Mouse (Mus musculus): ENCODE data around the gene Ppox.

Ppox gene

DNA sequence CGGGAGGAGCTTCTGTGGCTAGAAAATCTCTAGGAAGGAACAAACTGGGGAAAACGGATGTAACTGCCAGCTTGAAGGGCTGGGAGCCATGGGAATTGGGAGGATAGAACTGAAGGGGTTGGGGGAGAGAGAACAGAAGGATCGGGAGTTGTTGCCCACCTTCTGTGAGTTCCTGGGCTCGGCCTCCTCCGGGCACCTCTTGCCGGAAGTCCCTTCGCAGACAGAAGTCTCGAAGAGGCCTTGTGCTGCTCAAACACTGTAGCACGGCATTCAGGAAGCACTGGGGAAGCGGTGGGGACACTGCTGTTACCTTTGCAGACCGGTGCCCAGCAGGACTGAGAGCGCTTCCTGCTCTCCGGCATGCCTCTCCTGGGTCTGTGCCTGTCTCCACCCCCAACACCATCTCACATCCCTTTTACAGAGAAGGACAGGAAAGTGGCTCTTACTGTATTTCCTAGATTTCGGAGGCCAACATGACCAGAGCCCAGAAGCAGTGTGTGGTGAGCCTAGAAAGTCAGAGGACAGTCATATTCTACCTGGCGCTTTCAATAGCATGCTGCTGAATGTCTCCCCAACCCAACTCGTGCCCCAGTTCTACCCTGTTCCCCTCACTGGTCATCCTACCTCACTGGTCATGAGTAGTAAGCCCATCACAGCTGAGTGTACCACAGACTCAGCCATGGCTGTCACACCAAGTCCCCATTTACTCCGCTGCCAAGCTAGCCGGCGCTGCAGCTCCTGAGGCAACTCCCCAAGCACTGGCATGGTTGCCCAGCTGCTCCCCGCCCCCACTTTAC, 4.3 kb upstream of the Ppox start:
- no peak for DNase-seq

DNA sequence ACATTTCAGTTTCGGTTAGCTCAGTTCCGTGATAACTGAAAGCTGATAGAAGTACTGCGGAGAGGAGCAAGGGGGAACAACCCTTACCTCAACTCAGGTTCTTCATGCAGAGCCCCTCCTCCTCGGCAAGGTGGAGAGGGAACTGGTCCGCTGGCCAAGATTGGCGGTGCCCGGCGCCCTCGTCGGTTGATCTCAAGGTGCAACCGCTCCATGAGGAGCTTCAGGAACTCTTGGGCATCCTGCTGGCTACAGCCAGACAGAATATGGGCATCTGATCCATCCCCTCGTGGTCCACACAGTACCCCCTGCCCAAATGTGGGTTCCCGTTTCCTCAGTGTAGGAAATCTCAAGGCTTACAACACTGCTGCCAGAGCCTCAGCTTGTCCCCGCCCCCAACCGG, 3.5 kb upstream of the Ppox start:
- no peak for DNase-seq

DNA sequence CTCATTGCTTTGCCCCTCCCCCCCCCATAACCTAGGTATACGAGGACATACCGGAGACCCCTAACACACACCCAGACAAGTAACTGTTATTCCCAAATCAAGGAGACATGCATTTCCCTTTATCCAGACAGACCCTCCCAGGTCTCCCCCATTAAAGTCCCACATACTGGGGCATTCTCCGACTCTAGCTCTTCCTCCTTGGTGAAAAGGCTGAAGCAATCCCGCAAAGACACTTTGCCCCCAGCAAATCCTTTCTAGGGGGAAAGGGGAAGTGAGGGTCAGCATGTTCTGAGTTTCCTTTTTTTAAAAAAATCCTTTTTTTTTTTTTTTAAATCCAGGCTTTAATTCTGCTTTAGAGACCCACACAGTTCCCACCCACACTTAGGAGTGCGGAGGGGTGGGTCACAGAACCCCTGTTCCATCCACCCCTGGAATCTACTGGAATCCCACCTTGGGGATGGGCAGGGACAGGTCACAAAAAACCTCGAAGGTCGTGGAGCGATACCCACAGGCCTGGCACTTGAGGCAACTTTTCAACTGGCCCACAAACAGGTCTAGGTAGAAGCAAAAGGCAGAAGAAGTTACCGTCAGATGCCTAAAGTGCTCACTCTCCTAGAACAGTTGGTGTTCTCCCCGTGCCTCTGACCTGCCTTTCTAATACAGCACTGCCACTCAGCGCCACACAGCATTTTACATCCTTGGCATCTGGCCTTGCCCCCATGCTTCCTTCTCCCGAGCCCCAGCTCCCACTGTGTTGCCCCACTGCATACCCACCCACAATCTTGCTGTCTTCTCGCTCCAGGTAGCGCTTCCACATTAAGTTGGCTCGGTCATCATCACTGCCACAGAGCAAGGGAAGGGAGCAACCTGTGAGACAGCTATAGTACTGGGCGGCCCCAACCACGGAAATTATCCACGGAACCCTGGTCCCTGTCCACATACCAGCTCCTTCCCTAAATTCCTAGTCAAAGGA, 2.5 kb upstream of the Ppox start:
- no peak for DNase-seq

DNA sequence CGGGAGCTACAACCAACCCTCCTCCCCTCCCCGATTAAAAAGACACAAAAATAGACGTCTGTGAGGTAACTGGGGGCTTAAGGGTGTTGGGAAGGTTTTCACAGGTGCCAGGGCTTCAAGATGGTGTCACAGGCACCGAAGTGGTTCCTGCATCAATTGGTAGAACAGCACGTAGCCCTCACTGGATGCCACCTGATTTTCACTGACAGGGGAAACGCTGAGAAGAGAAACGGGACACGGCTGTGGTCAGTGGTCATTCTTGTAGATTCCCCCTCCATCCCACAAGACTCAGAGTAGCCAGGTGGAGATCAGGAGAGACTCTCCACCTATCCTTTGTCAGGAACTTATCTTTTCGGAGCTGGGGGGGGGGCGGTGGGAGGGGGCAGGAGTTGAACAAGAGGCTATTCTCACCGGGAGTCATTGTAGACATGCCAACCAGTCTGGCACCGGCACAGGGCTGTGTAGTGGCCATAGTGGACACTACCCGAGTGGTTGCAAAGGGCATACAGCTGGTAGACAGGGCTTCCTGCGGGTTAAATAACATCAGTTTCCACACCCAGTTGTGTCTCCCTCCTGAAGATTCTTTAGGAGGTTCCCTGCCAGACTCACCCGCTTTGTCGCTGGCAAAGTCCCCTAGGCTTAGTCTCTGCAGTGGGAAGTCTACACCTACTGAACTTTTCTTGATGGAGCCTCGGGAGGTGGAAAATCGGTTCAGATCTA, 1.3 kb upstream of the Ppox start:
- no peak for DNase-seq

DNA sequence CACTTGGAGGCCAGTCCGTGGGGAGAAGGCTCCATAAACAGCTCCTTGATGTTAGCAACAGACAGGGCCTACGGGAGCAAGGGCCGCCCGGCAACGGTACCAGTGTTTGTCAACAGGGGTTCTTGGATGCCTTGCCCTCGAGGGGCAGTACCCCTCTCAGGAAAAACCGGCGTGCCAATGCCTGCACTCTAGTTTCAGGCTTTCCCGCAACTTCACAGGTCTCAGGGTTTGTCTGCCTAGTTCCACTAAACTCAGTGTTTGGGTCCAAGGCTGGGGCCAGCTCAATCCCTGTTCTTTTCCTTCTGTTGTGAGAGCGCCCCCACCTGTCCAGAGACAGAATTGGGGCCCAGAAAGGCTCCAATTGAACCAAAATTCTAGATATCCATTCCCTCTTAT, 540 bp upstream of the Ppox start:
- peak; percentile 43 to 62 for DNase-seq

DNA sequence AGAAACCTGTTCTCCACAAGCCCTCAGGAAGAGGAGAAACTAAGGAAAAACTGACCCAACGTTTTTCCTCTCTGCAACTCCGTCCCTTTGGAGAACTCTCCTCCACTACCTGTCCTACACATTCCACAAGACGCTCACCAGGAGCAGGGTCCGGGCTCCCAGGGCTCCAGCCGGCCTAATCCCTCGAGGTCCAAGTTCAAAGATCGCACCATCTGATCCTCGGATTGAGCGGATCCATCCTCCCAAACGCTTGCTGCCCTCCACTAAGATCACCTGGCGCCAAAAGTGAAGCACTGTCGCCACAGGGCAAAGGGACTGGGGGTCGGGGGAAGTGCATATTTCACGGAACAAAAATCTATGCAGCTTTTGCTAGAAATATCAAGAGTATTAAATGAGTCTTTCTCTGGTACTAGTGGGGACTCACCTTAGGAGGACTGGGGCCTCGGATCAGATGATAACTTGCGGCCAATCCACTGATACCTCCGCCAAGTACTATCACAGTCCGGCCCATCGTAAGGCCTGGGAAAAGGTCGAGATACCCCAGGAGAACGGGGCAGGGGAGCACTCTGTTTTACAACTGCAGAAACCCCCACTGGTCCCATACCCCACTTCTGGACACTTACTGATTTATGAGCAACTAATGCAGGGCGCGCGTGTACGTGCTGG, 603 bp downstream of the Ppox start:
- peak in 1 of 2 experiments; percentile 8 for DNase-seq

DNA sequence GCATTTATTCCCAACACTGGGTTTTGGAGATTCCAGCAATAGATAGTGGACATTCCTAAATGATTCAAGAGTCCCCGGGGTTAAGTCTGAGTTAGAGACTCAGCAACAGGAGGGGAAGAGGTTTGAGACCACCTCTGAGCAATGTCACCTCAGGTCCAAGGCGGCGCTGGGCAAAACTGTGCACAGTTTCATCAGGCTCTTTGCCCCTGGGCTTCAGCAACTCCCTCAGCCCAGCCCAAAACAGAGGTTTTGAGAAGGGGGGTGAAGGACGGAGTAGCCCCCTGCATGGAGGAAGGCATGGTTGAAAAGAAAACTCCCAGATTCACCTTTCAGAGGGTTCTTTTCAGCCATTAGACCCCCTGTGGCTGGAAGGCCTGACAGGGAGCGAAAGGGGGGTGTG, 1.3 kb downstream of the Ppox start:
- DNase-seq = peak in 1 of 2 experiments; percentile 5

DNA sequence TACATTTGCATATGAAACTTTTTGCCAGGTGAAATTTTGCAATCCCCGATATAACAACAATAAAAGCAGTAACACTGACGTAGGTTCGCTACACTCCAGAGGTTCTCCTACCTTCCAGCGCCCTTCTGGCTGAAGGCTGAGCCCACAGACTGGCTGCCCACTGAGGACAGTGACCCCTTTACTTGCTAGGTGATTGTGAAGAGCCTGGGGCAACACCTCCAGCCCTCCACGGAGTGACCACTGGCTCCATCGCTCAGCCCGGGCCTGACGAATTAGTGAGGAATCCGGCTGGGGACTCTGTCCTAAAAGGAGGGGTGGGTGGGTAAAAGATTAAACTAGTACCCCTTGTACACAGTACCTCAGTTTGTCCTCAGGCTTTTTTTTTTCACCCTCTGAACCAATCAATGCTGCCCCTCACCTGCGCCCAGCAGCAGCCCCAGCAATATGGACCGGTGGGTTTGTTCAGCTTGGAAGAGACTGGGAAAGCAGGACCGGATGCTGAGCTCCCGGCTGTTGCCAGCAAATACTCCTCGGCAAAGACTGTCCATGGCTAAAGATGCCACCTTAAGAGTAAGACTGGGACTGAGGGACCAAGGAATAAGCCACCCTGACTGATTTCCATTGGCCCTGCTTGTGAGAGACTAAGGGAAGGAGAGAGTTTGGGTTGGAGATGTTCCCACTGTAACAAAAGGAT, 1.8 kb downstream of the Ppox start:
- DNase-seq = peak in 1 of 2 experiments; percentile 2

DNA sequence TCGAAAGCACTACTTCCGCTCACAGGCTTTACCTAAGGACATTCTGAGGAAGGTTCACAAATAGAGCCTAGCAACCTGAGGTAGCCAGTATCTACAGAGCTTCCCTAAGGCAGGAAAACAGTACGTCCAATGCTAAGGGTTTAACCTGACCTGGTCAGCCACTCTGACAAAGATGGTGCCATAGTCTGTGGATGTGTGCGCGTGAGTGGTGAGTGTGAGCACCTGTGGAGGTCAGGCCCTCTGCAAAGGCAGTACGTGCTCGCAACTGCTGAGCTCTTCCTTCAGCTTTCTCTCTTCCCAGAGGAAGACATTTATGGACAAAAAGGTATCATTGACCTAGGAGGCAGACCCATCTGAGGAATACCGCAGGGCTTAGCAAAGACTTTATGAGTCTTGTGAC, 2.5 kb downstream of the Ppox start:
- DNase-seq = no peak

DNA sequence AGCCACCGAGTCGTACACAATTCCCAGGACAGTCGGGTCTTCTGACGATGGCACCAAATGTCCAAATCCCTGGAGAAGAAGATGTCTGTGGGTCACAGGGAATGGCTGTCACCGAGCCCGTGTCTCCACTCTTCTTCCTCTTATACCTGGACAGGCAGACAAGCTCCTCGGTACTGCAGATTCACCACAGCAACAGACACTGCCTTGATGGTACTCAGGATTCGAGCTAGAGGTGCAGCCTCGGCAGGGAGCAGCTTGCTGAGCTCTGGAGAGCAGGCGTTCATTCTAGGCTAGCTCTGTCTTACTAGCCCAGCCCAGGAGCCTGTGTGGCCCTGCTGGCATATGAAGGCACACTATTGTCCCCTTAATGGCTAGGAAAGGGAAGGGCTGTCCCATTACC, 3.2 kb downstream of the Ppox start:
- no peak for DNase-seq

DNA sequence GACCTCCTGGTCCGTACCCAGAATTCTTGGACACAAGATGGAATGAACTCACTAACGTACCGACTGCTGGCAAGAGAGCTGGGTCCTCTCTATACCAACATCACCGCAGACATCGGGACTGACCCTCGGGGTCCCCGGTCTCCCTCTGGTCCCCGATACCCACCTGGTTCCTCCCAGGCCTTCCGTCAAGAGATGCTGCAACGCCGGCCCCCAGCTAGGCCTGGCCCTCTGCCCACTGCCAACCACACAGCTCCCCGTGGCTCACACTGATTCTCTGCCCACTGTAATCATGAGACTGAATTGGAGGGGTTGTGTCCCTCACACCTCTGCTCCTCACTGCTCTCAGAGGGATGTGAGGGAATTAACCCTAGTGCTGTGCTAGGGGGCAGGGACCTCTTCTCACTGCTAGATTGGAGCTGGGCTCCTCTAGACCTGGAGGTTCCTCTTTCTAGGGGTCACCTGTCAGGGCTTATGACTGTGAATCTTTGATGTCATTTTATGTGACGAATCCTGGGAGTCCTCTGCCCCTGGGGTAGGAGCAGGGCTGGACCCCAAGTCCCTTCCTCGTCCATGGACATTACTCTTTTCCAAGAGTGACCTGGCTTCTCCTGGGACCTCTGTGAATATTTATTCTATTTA, 4.8 kb downstream of the Ppox start:
- DNase-seq = no peak

DNA sequence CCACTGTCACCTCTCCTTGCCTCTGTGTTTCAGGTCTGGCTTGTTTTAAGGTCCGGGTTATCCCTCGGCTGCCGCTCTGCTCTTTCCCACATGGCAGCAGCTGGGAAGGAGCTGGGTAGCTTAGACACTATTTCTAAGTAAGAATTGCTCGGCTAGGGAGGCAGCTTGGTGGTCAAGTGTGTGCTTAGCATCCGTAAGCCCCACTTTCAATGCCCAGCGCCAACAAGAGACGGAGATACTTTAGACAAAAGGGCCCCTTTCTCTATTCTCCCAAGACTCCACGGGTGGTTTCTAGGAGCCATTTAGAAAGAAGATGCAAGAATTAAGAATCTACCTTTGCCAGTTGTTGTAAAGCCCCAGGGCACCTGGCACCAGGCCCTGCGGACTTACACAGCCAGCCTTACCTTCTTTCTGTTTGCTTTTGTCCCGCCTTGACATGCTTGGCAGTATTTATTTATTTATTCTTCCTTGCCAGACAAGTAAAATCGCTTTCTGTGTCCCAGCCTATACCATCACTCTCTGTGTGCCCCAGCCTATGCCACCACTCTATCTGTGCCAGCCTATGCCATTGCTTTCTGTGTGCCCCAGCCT, 5.7 kb downstream of the Ppox start:
- DNase-seq = no peak

DNA sequence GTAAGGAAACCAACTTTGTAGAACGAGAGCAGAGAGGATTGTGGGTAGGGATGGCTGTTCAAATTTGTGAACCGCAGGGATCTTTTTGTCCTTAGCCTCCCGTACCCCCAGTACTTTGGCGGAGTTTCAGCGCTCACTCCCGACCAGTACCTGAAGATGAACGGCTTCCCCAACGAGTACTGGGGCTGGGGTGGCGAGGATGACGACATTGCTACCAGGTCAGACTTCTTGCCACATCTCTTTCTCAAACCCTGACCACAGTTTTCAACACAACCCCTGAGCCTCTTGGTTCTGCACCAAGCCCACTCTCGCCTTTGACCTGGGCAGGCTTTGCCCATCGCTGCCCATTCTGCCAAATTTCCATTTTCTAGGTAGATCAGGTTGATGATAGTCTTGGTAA, 6.8 kb downstream of the Ppox start:
- no peak for DNase-seq

DNA sequence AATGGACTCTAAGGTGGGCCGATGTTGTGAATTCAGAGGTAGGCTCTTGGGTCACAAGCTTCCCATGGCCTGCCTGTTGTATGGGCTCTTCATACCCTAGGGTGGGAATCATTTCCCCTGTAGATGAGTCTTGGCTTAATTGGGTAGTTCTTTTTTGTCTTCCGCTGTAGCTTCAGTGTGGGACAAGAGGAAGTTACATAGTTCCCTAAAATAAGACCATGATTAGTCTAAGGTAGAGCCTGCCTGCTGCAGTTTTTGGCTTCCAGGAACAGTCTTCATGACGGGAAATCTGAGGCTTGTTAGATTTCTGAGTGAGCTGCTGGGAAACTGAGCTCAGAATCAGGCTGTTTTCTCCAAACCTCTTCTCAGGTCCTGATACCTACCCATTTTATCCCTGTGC, 8.9 kb downstream of the Ppox start:
- DNase-seq = no peak

DNA sequence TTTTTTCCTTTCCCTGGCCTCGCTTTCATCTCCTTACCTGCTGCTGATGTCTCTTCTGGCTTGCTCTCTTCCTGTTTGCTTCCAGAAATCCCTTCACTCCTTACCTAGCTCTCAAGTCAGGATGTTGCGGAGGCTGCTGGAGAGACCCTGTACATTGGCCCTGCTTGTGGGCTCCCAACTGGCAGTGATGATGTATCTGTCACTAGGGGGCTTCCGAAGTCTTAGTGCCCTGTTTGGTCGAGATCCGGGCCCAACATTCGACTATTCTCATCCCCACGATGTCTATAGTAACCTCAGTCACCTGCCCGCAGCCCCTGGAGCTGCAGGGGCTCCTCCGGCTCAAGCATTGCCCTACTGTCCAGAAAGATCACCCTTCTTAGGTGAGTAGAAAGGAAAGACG, 9.4 kb downstream of the Ppox start:
- no peak for DNase-seq

DNA sequence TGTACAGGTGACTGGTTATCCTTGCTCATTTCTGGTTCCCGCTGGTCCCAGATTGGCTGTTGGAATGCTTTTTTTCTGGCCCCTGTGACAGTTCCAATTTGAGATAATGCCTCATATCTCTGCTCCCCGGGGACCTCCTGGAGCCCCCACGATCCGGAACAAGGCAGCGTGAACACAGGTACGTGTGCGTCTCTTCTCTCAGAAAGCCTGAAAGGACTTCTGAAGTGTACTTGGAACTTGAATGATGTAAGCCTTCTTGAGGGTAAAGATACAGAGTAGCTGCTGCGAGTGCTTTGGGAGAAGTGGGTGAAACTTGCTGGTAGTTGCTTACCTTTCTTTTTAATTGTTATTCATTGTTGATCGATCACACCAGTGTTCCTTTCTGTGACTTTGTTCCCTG, 9.8 kb downstream of the Ppox start:
- no peak for DNase-seq

DNA sequence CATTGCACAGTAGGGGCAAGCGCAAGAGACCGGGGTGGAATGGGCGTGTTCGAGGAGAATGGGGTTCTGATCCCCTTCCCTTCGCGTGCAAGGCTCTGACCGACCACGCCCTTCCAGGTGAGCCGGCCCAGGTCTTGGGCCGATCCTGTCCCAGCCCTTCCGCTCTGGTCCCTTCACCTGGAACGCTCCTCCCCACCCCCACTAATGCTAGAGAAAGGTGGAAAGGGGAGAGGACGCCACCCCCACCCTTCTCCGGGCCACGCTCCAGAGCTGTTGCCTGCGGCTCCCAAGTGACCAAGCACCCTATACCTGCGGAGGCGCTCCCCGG, 10.4 kb downstream of the Ppox start:
- DNase-seq = no peak

DNA sequence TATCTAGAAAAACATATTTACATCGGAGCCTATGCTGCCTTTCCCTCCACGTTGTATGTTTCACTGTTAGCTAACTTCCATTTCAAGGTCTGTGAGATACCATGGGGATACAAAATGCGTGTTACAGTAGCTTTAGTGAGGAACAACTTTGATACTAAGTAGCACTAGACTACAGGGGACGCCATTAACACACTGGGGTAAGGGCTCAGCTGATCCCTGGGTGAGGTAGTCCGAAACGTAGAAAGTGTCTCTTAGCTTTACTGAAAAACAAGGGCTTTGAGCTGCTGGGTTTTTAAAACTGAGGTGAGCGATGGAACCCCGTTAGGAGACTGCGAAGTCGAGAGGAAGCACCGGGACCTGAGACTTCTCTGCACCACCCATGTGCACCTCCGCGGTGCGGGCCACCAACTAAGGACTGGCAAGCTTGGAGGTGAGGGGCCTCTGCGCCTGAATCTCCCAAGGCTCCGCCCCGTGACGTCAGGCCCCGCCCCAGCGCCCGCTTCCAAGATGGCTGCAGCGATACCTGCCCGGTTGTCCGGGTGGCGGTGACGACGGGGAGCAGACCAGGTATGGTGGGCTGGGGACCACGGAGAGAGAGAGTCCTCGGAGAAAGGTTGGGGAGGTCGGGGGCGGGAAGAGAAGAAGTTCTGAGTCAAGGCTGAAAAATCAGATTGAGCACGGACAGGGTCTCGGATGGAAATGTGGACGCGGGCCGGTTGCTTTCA, 11.0 kb downstream of the Ppox start, which contains the start of gene B4galt3:
Gene B4galt3, plus strand, starts transcription at position 481 of the 725 bp plus-strand sequence.
- DNase-seq = peak; percentile 94 to 96

DNA sequence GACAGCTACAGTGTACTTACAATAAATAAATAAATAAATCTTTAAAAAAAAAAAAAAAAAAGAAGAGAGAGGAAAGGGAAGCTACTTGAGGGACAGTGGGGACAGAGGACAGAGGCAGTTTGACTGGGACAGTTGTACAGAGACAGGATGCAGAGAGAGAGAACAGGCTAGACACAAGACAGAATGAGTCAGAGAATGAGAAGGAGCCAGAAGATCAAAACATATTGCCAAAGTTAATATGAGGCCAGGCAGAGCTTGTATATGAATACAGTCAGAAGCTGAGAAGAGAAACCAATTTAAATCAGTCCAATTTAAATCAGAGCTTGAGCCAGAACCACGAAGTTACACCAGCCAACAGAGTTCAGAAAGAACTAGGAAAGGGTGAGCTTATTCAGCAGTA, 12.6 kb downstream of the Ppox start:
- DNase-seq = no peak

DNA sequence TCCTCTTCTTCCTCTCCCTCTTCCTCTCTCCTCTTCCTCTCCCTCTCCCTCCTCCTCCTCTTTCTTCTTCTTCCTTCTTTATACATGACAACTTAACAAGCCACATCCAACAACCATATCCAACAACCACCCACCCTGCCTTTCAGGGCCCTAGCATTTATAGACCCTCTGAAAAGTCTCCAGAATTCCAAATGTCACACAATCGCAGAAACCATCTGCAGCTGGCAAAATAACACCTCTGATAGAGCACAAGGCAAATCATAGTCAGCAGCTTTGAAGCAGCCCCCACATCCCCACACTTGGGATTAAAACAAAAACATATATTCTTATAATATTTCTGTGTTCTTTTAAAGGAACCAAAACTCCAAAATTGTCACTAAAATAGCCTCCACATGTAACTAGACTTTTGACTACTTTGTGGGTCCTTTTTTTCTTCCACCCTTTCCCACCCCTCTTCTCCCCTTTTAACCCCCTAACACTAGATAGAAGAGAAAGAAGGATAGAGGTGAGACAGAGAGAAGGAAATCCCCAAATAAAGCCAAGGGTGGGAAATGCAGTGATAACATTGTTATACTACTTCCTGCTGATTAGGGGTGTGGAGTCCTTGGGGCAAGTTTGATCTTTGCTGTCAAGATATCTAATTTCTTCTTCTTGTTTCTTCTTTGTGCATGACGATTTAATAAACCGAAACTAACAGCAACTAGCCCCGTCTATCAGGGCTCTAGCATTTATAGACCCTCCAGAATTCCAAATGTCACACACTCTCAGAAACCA, 14.8 kb downstream of the Ppox start:
- no peak for DNase-seq
